Mouse (Mus musculus): ENCODE results near the gene Raf1. TPM values are rescaled to one million over a fixed set of nuclear protein-coding genes. Genes with fewer than 3 reads are reported as not detected.

Raf1 gene
- polyA plus RNA-seq (2014; fragmentation: Illumina TruSeq; extraction: RNeasy Lipid Tissue Mini Kit (QIAGEN cat#74804); ENCODE audit: low read depth, low replicate concordance) = 26.3 TPM

DNA sequence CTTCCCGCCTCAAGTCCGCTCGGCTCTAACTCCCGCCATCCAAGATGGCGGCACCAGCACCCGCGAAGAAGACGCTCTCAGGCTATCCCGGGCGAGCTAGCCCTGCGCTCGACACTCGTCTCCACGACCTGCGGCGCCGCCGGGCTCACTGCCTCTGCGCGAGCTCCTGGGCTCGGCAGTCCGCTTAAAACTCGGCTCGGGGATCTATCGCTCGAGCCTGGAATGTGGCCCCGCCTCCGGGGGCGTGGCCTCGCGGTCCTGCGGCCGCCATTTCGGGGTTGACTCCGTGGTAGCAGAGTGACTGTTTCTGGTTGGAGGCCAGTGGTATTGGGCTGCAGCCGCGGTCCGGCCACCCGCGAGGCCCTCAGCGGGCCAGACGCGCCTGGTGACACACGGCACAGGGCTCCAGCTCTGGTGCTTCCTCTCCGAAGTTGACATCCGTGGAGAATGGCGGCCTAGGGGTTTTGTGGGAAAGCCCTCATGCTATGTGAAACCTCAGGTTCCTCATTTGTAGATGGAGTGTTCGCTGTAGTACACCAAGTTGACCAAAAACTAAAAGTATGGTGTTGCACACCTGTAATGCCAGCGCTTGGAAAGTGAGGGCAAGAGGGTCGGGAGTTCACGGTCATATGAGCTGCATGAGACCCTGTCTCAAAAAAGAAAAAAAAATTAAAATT, at the start of gene Raf1:
Gene Raf1 (minus strand): TSS at position 184 of the 677 bp plus-strand sequence.

DNA sequence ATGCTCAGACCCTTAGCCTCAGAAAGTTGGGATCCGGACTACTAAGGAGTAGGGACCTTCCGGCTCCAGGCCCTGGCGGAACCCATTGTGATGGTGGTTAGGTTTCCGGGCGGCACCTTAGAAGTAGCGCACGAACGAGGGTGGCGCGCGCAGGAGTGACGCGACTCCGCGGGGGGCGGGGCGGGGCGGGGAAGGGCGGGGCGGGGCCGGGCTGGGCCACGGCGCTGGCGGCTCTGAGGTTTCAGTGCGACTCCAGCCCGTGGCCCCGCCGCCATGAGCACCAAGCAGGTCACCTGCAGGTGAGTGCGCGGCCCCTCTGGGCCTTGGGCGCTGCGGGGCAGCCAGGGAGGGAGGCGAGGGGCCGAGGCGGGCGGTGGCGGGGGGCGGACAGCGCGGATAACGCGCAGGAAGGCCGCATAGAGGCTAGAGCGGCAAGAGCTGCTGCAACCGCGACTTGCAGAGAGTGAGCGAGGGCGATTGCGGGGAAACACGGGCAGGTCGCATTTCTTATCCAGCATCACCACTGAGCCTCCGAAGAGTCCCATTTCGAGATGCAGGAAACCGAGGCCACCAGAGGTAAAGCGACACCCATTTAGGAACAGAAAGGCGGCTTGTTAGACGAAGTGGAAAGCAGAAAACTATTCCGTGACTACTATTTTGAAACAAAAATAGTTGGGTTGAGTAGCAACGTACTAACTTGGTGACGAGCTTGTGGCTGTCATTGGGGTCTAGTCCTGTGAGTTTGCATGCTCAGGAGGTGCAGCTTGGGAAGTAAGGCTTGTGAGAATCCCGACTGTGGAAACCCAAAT, 74.5 kb downstream of the Raf1 start, which contains the start of gene Mkrn2:
Gene Mkrn2 (plus strand): TSS at position 188 of the 809 bp plus-strand sequence.

DNA sequence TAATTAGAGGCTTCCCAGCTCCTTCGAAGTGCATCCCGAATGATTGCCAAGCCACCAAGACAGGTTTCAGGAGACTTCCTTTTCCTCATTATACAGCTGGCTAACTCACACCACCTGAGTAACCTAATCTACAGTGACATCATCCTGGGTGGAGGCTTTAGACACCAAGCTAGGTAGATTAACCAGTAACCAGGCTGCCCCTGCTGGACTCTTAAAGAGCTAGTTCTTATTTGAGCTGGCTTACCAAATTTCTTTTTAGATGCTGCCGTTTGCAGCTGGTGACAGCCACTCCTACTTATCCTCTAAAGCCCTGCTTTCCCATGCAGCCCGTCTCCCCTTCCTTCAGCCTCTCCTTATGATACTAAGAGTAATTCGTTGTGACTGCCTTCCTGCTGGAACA, 84.0 kb downstream of the Raf1 start, which contains the start of gene Mkrn2os:
Gene Mkrn2os (minus strand): TSS at position 119 of the 400 bp plus-strand sequence.

Other genes starting within 250 kb of the Raf1 start
- gene Tsen2, start 132.0 kb downstream of the Raf1 start, polyA plus RNA-seq (2014; fragmentation: Illumina TruSeq; extraction: RNeasy Lipid Tissue Mini Kit (QIAGEN cat#74804); ENCODE audit: low read depth, low replicate concordance) = 2.1 TPM
- 8.7 TPM for gene Mkrn2os, start 84.1 kb downstream of the Raf1 start, polyA plus RNA-seq (2014; fragmentation: Illumina TruSeq; extraction: RNeasy Lipid Tissue Mini Kit (QIAGEN cat#74804); ENCODE audit: low read depth, low replicate concordance)
- 3.7 TPM for gene Mkrn2, start 74.7 kb downstream of the Raf1 start, polyA plus RNA-seq (2014; fragmentation: Illumina TruSeq; extraction: RNeasy Lipid Tissue Mini Kit (QIAGEN cat#74804); ENCODE audit: low read depth, low replicate concordance)
- not detected for gene Tmem40, start 85.8 kb upstream of the Raf1 start, polyA plus RNA-seq (2014; fragmentation: Illumina TruSeq; extraction: RNeasy Lipid Tissue Mini Kit (QIAGEN cat#74804); ENCODE audit: low read depth, low replicate concordance)
- gene Cand2, start 97.9 kb upstream of the Raf1 start, polyA plus RNA-seq (2014; fragmentation: Illumina TruSeq; extraction: RNeasy Lipid Tissue Mini Kit (QIAGEN cat#74804); ENCODE audit: low read depth, low replicate concordance) = 0.11 TPM
- 153 TPM for gene Rpl32, start 132.1 kb upstream of the Raf1 start, polyA plus RNA-seq (2014; fragmentation: Illumina TruSeq; extraction: RNeasy Lipid Tissue Mini Kit (QIAGEN cat#74804); ENCODE audit: low read depth, low replicate concordance)
- gene Efcab12, start 161.8 kb upstream of the Raf1 start, polyA plus RNA-seq (2014; fragmentation: Illumina TruSeq; extraction: RNeasy Lipid Tissue Mini Kit (QIAGEN cat#74804); ENCODE audit: low read depth, low replicate concordance) = not detected
- gene Mbd4, start 176.7 kb upstream of the Raf1 start, polyA plus RNA-seq (2014; fragmentation: Illumina TruSeq; extraction: RNeasy Lipid Tissue Mini Kit (QIAGEN cat#74804); ENCODE audit: low read depth, low replicate concordance) = 1.2 TPM
- 0.79 TPM for gene Ift122, start 176.8 kb upstream of the Raf1 start, polyA plus RNA-seq (2014; fragmentation: Illumina TruSeq; extraction: RNeasy Lipid Tissue Mini Kit (QIAGEN cat#74804); ENCODE audit: low read depth, low replicate concordance)